Mouse (Mus musculus): ENCODE measurements around the gene Tmx4.

DNA sequence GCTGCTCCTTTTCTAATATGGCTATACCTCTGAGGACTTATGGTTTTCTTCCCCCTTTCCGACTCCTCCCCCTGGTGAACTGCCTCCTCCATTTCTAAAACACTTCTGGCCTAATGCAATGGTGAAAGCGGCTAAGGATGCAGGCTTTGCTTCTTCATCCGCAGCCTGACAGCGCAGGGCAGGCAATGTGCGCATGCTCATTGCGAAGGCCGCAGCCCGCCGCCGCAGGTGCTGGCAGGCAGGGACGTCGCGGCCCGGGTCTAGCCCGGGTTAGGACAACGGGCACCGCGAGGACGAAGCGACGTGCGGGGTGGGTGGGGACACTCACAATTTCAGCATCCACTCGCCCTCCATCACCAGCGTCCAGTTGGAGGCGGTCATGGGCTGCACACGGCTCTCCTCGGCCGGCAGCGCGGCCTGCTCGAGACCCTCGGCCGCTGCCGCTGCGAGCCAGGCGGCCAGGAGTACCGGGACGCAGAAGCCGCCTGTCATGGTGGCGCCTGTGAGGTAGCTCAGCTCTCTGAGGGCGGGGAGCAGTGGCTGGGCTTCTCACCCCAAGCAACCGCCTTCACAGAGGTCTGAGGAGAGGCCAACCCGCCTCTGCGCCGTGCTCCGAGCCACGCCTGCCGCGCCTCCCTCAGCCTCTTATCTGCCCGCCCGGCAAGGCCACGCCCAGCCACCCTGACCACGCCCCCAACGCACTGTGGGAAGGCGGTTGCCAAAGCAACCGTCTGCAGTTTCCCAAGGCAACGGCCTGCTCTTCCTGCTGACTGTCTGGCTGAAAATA, at the start of gene Tmx4:
- TF ChIP-seq CTCF (IDR thresholded peaks at IDR 0.05; ENCODE audit: borderline replicate concordance, extremely low read depth, insufficient read depth, insufficient read length) (no peak), POLR2A (IDR thresholded peaks at IDR 0.05; ENCODE audit: borderline replicate concordance, extremely low read depth, insufficient read depth, insufficient read length, poor library complexity, severe bottlenecking) (peak; percentile 77)
